Mouse (Mus musculus) adrenal gland, adult 2 months (tissue): Measurements from ENCODE around the gene Trub2. TPM values are rescaled to one million over a fixed set of nuclear protein-coding genes. Genes with fewer than 3 reads are reported as not detected.
A peak's percentile ranks its signal among the peaks of the same experiment; 100 is the strongest.

Experiments
- DNase-seq: peaks from one replicate; pipeline ENCODE4 v3.0.0; 2021
- polyA plus RNA-seq: library from polyadenylated mRNA; depleted of rRNA; stranded (reverse); fragments of >200 nt; gene quantifications from 2 replicates; pipeline ENCODE4 v1.2.3, GENCODE M21; 2012; rRNA removed
- total RNA-seq, 2 experiments: library from RNA; stranded (reverse); gene quantifications; 2 replicates each; pipeline ENCODE4 v1.2.3; 2021

Trub2 gene
- total and polyA plus RNA-seq, 3 experiments: 25.6 to 42.8 (median 39.3) TPM

DNA sequence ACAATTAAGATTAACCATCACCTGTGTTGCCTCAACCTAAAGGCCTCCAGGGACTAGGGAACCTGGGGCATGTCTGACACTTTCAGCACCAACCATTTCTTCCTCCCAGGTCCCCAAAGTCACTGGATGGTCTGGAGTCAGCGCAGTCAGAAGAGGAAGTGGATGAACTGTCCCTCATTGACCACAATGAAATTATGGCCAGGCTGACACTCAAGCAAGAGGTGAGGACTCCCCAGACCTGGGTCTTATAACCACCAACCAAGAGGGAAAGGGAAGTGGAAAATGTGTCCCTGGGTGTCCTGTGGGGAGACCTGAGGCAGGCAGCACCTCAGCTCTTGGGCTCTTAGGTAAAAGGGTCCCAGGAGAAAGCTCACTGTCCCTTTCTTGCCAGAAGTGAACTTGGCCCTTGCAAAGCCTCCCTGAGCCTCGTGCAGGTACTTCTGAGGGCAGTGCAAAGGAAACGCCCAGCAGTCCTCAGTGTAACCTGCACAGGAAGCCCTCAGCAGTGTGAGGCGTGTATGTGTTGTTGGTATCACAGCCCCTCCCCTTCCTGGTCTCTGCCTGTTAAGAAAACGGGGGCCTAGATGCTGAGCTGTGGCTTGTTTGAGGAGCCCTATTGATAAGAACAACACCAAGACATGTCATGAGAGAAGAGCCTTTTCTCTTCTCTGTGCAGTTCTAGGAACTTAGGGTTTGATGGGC lies 63.5 kb downstream of the Trub2 start:
- no peak for DNase-seq

DNA sequence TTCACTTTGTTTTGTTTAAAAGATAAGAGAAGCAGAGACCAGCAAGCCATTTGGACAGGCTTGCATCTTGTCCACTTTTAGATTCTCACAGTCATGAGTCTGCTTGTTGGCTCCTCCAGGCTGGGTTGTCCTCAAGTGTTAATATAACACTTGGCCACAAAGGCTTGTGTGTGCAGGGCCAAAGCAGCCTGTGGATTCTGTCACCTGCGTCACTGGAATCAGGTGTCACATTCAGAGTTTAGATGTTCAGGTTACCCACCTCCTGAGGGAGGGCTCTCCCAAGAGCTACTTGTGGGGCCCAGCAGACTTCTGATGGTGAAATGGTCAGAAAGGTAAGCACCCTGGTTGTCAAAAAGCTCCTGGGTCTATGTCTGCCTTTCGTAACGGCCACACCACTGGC lies 65.2 kb downstream of the Trub2 start:
- DNase-seq: no peak

GRCm38 (mm10) chr2:29718581-29718980 lies 69.7 kb downstream of the Trub2 start:
- DNase-seq: no peak

GRCm38 (mm10) chr2:29716691-29717090 lies 71.6 kb downstream of the Trub2 start:
- DNase-seq: peak; percentile 45

DNA sequence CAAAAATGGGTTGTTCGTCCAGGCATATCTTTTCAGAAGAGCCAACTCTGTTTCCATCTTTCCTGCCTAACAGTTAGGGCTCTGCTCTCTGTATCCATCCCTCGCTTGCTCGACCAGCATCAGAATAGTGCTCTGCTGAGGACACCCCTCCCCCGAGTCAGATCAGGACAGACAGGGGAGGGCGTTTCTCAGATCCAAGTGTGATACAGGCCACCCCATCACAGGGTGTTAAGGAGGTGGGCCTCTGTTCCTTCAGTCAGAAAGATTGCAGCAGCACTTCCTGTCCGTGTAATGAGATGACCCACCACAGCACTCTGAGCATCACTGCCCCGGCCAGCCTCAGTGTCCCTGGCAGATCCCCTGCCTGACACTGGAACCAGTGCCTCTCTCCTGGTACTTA lies 72.2 kb downstream of the Trub2 start:
- no peak for DNase-seq

GRCm38 (mm10) chr2:29714127-29714526 lies 74.2 kb downstream of the Trub2 start:
- DNase-seq: no peak

DNA sequence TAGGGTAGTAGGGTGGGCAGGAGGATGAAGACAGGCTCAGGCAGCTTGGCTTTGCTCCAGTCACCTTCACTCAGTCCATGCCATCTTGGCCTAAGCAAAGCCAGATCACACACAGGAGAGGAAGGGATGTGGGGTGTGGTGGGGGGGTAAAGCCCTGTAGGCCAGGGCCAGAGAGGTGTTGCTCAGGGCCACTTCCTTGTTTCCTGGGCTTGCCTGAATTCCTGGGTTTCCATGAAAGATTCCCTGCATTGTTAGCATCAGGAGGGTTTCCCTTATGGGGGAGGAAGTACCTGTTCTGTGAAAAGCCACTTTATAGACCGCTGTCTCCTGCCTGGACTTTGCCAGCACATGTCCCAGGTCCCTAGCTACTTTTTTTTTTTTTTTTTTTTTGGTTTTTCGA lies 74.8 kb downstream of the Trub2 start:
- DNase-seq: no peak

- no peak for DNase-seq
These were observed 76.4 kb downstream of the Trub2 start for GRCm38 (mm10) chr2:29711877-29712276.

Other genes with a start within 250 kb of the Trub2 start
- gene Rapgef1, start 168.8 kb downstream of the Trub2 start, total RNA-seq: 10 to 100 TPM; 46.2 to 48.2 TPM
- 44.1 and 50.9 TPM in 2 replicates for gene Rapgef1, start 168.8 kb downstream of the Trub2 start, polyA plus RNA-seq
- gene Gm13420, start 36.8 kb downstream of the Trub2 start, total RNA-seq: not detected
- gene Gm13420, start 36.8 kb downstream of the Trub2 start, polyA plus RNA-seq: 0.16 TPM in 1 of 2 replicates, not detected in the other
- not detected for gene Gm13547, start 29.2 kb downstream of the Trub2 start, total RNA-seq
- not detected in 2 replicates for gene Gm13547, start 29.2 kb downstream of the Trub2 start, polyA plus RNA-seq
- 10 to 100 TPM; 20.2 to 21.6 TPM for gene Coq4, start 1.0 kb downstream of the Trub2 start, total RNA-seq
- 191 and 216 TPM in 2 replicates for gene Coq4, start 1.0 kb downstream of the Trub2 start, polyA plus RNA-seq
- gene Slc27a4, start 14.1 kb upstream of the Trub2 start, total RNA-seq: 10 to 100 TPM; 34.6 to 39.4 TPM
- 40.2 and 49.0 TPM in 2 replicates for gene Slc27a4, start 14.1 kb upstream of the Trub2 start, polyA plus RNA-seq
- 10 to 100 TPM; 34.0 to 42.8 TPM for gene Urm1, start 31.6 kb upstream of the Trub2 start, total RNA-seq
- 58.9 and 62.1 TPM in 2 replicates for gene Urm1, start 31.6 kb upstream of the Trub2 start, polyA plus RNA-seq
- 10 to 100 TPM in 1 of 2 experiments, 1 to 10 TPM in 1; 5.3 to 19.1 TPM for gene Cercam, start 80.7 kb upstream of the Trub2 start, total RNA-seq
- 25.3 and 26.6 TPM in 2 replicates for gene Cercam, start 80.7 kb upstream of the Trub2 start, polyA plus RNA-seq
- gene Odf2, start 100.7 kb upstream of the Trub2 start, total RNA-seq: 10 to 100 TPM; 32.8 to 35.7 TPM
- 27.8 and 29.6 TPM in 2 replicates for gene Odf2, start 100.7 kb upstream of the Trub2 start, polyA plus RNA-seq
- 10 to 100 TPM; 33.0 to 33.5 TPM for gene Gle1, start 146.9 kb upstream of the Trub2 start, total RNA-seq
- 9.5 and 12.2 TPM in 2 replicates for gene Gle1, start 146.9 kb upstream of the Trub2 start, polyA plus RNA-seq
- gene Sptan1, start 177.1 kb upstream of the Trub2 start, total RNA-seq: 100 to 1,000 TPM; 192 to 206 TPM
- 70.2 and 77.0 TPM in 2 replicates for gene Sptan1, start 177.1 kb upstream of the Trub2 start, polyA plus RNA-seq